Mouse (Mus musculus) heart, embryonic 14.5 days (tissue): ENCODE data around the gene Bri3bp. TPM values are rescaled to one million over a fixed set of nuclear protein-coding genes. Genes with fewer than 3 reads are reported as not detected.
A peak's percentile ranks its signal among the peaks of the same experiment; 100 is the strongest.
"Not testable (repeated sequence)": the region's sequence is repeated elsewhere in the genome, so short reads cannot be mapped to it uniquely, and the experiment has no call there.

Experiments used
- ATAC-seq: fragments of 200-750 bp; cut with Nextera tagmentation; 2 replicates; pipeline ENCODE4 v1.8.0; 2017; ENCODE audit warnings: low read depth, moderate TSS enrichment; ENCODE audit not compliant: insufficient number of reproducible peaks, insufficient read depth, low FRiP score
- H3K27ac ChIP-seq, 2 experiments: fragments of 200-500 bp in 1 of 2; fragments of 300-500 bp in 1 of 2; sonication (generic) in 1 of 2; replicated peaks in 1 of 2; 2 replicates each; pipeline ENCODE4 v1.5.1; 2012 to 2014; ENCODE audit warnings: low read depth in 2 of 2, low read length in 2 of 2, control low read depth in 1 of 2, mild to moderate bottlenecking in 1 of 2, mixed read lengths in 1 of 2; ENCODE audit not compliant: control insufficient read depth in 1 of 2, insufficient read depth in 1 of 2
- H3K27me3 ChIP-seq: fragments of 300-500 bp; sonication (generic); 2 replicates; pipeline ENCODE4 v1.6.1; 2014; ENCODE audit warnings: mild to moderate bottlenecking, low read length, control low read depth; ENCODE audit not compliant: control insufficient read depth, insufficient read depth
- H3K36me3 ChIP-seq: fragments of 300-500 bp; sonication (generic); 2 replicates; pipeline ENCODE4 v1.6.1; 2014; ENCODE audit warnings: mild to moderate bottlenecking, control low read depth, low read length, mixed read lengths; ENCODE audit not compliant: control insufficient read depth, insufficient read depth
- H3K4me1 ChIP-seq, 2 experiments: fragments of 200-500 bp in 1 of 2; fragments of 300-500 bp in 1 of 2; sonication (generic) in 1 of 2; 2 replicates each; pipeline ENCODE4 v1.6.1; 2012 to 2014; ENCODE audit warnings: low read length in 2 of 2, control low read depth in 1 of 2, mixed read lengths in 1 of 2; ENCODE audit not compliant: control insufficient read depth in 2 of 2, insufficient read depth in 2 of 2
- H3K4me2 ChIP-seq: fragments of 300-500 bp; sonication (generic); 2 replicates; pipeline ENCODE4 v1.6.1; 2014; ENCODE audit warnings: mild to moderate bottlenecking, low read length
- H3K4me3 ChIP-seq, 2 experiments: fragments of 200-500 bp in 1 of 2; fragments of 300-500 bp in 1 of 2; sonication (generic) in 1 of 2; 2 replicates each; pipeline ENCODE4 v1.5.1; 2012 to 2014; ENCODE audit warnings: low read length in 2 of 2, mild to moderate bottlenecking in 2 of 2, control low read depth in 1 of 2, low read depth in 1 of 2, moderate library complexity in 1 of 2; ENCODE audit not compliant: control insufficient read depth in 1 of 2, insufficient read depth in 1 of 2
- H3K9ac ChIP-seq: fragments of 300-500 bp; sonication (generic); 2 replicates; pipeline ENCODE4 v1.6.1; 2014; ENCODE audit warnings: mild to moderate bottlenecking, low read length
- H3K9me3 ChIP-seq: fragments of 300-500 bp; sonication (generic); 2 replicates; pipeline ENCODE4 v1.6.1; 2016; ENCODE audit warnings: low read length, control low read depth; ENCODE audit not compliant: control insufficient read depth
- WGBS: fragments of 180-500 bp; shearing (Covaris S2); extraction: QIAGEN DNeasy Blood & Tissue Kit; methylation state at CpG from one replicate; pipeline ENCODE4 v1.1.7; 2014; 5-methylcytosine and 5-hydroxymethylcytosine counted together
- polyA plus RNA-seq: library from polyadenylated mRNA; unstranded; fragments of >200 nt; fragmentation: Nextera tagmentation; extraction: Ambion mirVana; gene quantifications from 2 replicates; pipeline ENCODE4 v1.2.1, GENCODE M21; 2014

Bri3bp gene
- polyA plus RNA-seq, result 34.8 and 36.6 TPM in 2 replicates

GRCm38 (mm10) chr5:125441234-125442114 lies at the start of gene Bri3bp:
Bri3bp (plus strand) TSS chr5:125441568.
- ATAC-seq, result peak; percentile 90

GRCm38 (mm10) chr5:125391609-125392008 lies 49.8 kb upstream of the Bri3bp start:
- H3K36me3 ChIP-seq, result peaks cover 9% of the 10 kb centered on the region
- H3K4me1 ChIP-seq, result peaks cover 28 to 44% of the 10 kb centered on the region in 2 experiments
- H3K27me3 ChIP-seq, result no peaks in the 10 kb centered on the region
- 32% methylated on average over 5 of the region's 5 CpGs for WGBS
- H3K9ac ChIP-seq, result peak overlapping the region; percentile 66
- no peak overlapping the region for H3K4me3 ChIP-seq
- no peak for ATAC-seq
- peak overlapping the region; percentile 62 for H3K4me2 ChIP-seq
- no peaks in the 10 kb centered on the region for H3K9me3 ChIP-seq
- H3K27ac ChIP-seq, result peak overlapping the region; percentile 95 to 96

More at GRCm38 (mm10) chr5:125441234-125442114, at the start of gene Bri3bp:
- H3K4me2 ChIP-seq, result peak within 1 kb of the TSS; percentile 87
- H3K27me3 ChIP-seq, result no peaks in the 10 kb centered on the region
- H3K9me3 ChIP-seq, result no peaks in the 10 kb centered on the region
- H3K27ac ChIP-seq, result peak within 1 kb of the TSS; percentile 82 to 89
- under 1% methylated on average over 76 of the region's 97 CpGs for WGBS
- H3K9ac ChIP-seq, result peak within 1 kb of the TSS; percentile 91
- peak within 1 kb of the TSS; percentile 96 to 99 for H3K4me3 ChIP-seq
- H3K36me3 ChIP-seq, result peaks cover 3% of the 10 kb centered on the region; the same call in 1 of the 2 replicates
- peaks cover 5 to 7% of the 10 kb centered on the region in 2 experiments; a peak in 3 of 4 replicates for H3K4me1 ChIP-seq

GRCm38 (mm10) chr5:125392176-125392575 lies 49.2 kb upstream of the Bri3bp start:
- peak overlapping the region; percentile 62 for H3K4me2 ChIP-seq
- H3K4me3 ChIP-seq, H3K36me3 ChIP-seq, H3K27me3 ChIP-seq, ATAC-seq, H3K9me3 ChIP-seq: not testable (repeated sequence)
- peaks cover 28 to 44% of the 10 kb centered on the region in 2 experiments for H3K4me1 ChIP-seq
- H3K9ac ChIP-seq, result peak overlapping the region; percentile 66
- WGBS, result 96% methylated on average over 4 of the region's 4 CpGs
- peak overlapping the region; percentile 95 to 96 for H3K27ac ChIP-seq

DNA sequence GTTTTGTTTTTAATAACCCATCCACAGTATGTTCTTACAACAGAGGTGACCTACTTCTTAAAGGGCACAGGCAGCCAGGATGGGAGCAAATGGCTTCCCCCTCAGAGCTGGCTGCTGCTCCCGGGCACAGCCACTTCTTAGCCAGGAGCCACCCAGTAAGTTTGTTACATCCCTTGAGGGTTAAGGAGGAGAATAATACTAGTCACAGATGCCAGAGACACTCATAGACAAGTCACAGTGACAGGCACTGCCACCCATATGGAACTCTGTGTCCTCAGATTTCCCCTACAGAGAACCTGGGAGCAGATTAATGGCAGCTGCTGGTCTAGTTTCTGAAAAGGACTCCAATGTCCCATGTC lies 48.8 kb upstream of the Bri3bp start:
- Histone ChIP-seq H3K4me3 (no peak overlapping the region; a peak in 1 of 4 replicates), H3K36me3 (peaks cover 9% of the 10 kb centered on the region), H3K4me1 (peaks cover 28 to 44% of the 10 kb centered on the region in 2 experiments), H3K9ac (peak overlapping the region; percentile 66), H3K27ac (peak overlapping the region; percentile 95 to 96), H3K4me2 (peak overlapping the region; percentile 62), H3K27me3 (no peaks in the 10 kb centered on the region), H3K9me3 (no peaks in the 10 kb centered on the region)
- 43% methylated on average over 1 of the region's 1 CpGs for WGBS
- ATAC-seq, result no peak

GRCm38 (mm10) chr5:125392977-125393621 lies 48.3 kb upstream of the Bri3bp start:
- peak overlapping the region; percentile 66 for H3K9ac ChIP-seq
- H3K36me3 ChIP-seq, result peaks cover 7% of the 10 kb centered on the region
- peak; percentile 87 for ATAC-seq
- WGBS, result 2% methylated on average over 20 of the region's 20 CpGs
- H3K4me3 ChIP-seq, result peak overlapping the region; percentile 29 to 44
- H3K4me2 ChIP-seq, result peak overlapping the region; percentile 62
- H3K27ac ChIP-seq, result peak overlapping the region; percentile 96 to 100
- H3K9me3 ChIP-seq, result no peaks in the 10 kb centered on the region
- peaks cover 28 to 44% of the 10 kb centered on the region in 2 experiments for H3K4me1 ChIP-seq
- no peaks in the 10 kb centered on the region for H3K27me3 ChIP-seq

GRCm38 (mm10) chr5:125393622-125394603 lies 47.5 kb upstream of the Bri3bp start:
- ATAC-seq, result 0 out of 2 replicates have a peak, but pooled peaks have one; percentile 20
- 17% methylated on average over 24 of the region's 25 CpGs for WGBS
- H3K9me3 ChIP-seq, result no peaks in the 10 kb centered on the region
- no peaks in the 10 kb centered on the region for H3K27me3 ChIP-seq
- H3K36me3 ChIP-seq, result no peaks in the 10 kb centered on the region
- H3K9ac ChIP-seq, result peak overlapping the region; percentile 66
- H3K4me3 ChIP-seq, result peak overlapping the region; percentile 29 to 44
- H3K27ac ChIP-seq, result peak overlapping the region; percentile 96 to 100
- H3K4me2 ChIP-seq, result peak overlapping the region; percentile 62
- H3K4me1 ChIP-seq, result peaks cover 28 to 44% of the 10 kb centered on the region in 2 experiments
